Mouse (Mus musculus): ENCODE results near the gene Pglyrp2.

GRCm38 (mm10) chr17:32452482-32452881 lies 28.5 kb upstream of the Pglyrp2 start, which contains the start of gene Cyp4f39:
- TF ChIP-seq USF1 (IDR thresholded peaks at IDR 0.05; ENCODE audit: low read depth), result no peak
- no peak for TF ChIP-seq CTCF (IDR thresholded peaks at IDR 0.05; ENCODE audit: control insufficient read depth, insufficient read depth, insufficient read length)
